Mouse (Mus musculus) layer of hippocampus, adult 9-10 months (tissue): ENCODE measurements around the gene Cwf19l1.
"Not testable (repeated sequence)": the region's sequence is repeated elsewhere in the genome, so short reads cannot be mapped to it uniquely, and the experiment has no call there.

Experiments
- DNase-seq: peaks from one replicate; pipeline ENCODE4 v3.0.0; 2022; ENCODE audit warnings: low spot score

Cwf19l1 gene

DNA sequence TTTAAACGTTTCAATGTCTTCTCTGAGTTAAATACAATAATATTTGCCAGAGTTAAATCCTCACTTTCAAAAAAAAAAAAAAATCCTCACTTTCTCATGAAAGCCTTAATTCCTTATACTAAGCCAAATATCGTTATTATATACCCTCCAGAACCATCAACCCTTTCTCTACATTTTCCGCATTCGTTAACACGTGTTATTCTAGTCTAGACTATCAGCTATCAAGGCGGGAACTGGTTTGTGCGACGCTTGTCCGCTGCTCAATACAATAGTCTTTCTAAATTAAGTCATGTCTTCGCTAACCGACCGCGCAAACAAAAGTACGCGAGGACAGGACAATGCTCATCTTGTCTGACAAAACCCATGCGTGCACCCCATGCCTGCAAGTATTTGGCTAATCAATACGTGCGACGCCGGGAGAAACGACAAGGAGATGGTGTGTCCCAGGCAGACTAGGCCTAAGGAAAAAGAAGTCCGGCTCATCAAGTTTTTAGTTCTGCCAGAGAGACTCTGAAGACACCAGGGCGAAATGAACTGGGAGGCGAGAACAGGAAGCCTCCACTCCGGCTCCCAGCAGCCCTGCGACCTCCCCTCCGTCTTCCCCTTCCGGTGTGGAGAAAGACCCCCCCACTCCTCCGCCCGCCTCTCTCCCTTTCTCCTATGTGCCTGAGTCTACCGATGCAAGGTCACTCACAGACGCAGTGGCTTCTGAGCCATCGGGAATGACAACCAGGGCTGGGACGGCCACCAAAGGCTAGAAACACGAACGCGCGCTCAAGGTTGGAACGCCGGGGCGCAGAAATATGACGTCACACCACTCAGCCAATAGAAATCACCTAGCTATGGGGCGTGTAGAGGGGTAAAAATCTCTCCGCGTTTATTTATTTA is at the start of gene Cwf19l1:
TSS of gene Cwf19l1 (minus strand) at position 805 of the 888 bp plus-strand sequence.
- DNase-seq: peak; percentile 90

DNA sequence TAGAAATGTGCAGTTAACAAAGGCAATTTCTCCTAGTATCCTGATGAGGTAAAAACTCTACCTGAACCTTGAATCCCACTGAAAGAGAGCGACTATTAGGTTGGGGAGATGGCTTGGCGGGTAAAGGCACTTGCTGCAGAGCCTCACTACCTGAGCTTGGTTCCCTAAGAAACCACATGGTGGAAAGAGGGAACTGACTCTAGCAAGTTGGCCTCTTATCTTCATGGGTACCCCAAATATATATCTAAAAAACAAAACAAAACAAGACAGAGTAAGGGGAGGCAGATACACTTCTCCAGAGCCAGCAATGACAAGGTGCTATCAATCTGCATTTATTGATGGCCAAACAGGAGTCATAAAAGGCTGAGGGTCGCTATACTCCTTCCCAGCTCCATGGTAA is 48.3 kb upstream of the Cwf19l1 start:
- no peak for DNase-seq

DNA sequence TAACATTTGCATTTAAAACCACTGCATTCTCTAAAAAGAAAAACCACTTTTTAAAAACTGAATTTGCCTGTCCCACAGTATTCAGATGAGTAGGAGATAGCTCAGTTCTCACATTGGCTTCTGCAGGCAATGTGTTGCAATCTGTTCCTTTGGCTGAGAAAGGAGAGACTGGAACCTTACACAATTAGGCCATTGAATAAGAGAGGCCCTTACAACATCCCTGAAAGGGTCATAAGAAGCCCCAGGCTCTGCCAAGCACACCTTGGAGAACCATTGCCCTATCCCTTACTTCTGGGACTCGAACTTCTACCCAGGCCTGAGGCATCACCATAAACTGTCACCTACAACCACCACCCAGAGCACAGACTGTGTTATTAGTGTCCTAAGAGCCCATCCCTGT is 44.8 kb upstream of the Cwf19l1 start:
- DNase-seq: no peak

DNA sequence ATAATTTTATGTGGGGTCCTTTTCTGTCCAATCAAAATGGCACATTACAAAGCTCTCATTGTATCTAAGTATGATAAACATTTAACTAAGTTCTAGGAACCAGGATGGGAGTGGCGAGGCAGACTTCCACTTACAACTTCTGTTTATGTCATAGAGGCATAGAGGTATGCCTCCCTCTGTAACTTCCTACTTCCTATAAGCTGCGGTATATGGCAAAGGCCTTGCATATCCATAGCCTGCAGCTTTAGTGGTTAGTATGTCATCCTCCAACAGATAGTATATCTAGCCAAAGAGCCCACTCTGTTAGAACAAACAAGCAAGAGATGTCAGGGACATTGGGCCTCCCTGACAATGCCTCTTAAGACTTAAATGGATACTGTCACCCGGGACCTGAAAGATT is 41.1 kb upstream of the Cwf19l1 start:
- DNase-seq: no peak

DNA sequence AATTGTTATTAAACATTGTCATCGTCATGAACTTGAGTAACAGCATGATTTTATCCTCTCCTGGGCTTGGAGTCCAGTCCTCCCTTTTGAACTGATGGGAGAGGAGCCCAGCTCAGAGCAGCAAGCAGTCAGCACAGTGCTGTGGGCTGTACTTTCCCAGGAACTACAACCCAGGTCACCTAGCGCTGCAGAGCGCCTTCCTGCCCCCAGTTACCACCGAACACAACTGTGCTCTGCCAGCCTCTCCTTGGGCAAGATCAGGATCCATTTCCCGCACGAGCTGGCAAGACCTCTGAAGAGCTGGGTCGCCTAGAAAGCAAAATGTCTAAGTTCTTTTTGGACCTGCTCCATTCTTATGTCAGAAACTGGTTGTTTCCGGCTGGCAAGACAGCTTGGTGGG is 39.2 kb upstream of the Cwf19l1 start:
- DNase-seq: no peak

DNA sequence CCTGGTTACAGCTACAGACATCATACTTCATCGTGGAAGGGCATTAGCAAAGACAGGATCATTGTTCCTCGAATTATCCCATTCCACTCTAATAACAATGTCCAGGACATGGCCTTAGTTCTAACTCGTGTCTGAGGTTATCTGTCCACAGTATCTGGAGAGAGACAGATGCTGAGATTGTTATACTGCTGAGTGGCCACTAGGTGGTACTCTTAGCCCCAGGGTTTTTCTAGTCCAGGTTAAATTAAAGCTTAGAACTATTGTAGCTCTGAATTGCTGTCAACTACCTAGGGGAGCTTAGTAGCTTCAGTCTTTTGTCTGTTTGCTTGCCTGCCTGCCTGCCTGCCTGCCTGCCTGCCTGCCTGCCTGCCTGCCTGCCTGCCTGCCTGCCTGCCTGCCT is 25.8 kb upstream of the Cwf19l1 start:
- no peak for DNase-seq

DNA sequence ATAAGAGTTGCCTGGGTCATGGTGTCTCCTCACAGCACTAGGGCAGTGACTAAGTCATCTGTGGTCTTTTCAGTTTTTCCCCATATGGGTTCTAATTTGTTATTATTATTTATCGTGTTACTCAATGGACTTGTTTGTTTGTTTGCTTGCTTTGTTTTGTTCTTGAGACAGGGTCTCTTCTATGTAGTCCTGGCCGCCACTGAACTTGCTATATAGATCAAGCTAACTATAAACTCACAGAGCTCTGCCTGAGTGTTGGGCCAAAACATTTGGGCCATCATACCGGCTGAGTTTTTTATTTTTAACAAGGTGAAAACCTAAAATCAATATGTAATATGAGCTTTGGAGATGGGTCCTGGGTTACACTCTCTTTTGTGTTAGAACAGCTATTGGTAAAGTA is 23.7 kb upstream of the Cwf19l1 start:
- DNase-seq: no peak

DNA sequence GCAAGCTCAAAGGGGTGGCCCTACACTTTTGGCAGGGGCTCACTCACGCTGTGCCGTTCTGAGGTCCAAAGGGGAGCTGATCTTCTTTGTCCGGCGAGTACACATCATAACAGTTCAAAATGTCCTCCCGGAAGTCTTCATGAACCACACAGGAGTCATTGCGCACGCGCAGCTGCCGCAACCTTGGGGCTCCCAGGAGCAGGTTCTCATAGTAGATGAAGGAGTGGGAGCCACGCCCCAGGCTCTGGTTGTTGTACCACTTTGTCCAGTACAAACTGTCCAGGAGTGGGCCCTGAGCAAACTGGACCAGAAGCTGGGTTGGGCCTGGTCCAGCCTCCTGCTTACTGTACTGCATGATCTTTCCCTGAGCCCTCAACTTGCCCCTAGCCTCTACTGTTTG is 21.3 kb upstream of the Cwf19l1 start:
- no peak for DNase-seq

DNA sequence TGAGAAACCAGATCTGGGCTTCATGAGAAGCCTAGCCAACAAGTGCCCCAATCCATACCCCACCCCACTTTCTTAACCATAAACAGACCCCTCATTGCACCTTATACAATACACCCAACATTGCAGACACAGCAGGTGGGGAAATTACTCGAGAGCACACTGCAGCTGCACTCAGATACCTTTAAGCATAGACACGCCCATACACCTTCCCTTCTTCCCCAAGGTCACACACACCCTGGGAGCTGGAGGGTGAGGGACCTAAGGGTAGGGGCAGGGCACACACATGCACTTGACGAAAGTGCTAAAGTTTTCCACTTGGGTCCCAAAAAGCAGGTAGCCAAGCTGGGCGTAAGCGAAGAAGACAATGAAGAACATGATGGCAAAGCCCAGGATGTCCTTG is 18.1 kb upstream of the Cwf19l1 start:
- DNase-seq: no peak

DNA sequence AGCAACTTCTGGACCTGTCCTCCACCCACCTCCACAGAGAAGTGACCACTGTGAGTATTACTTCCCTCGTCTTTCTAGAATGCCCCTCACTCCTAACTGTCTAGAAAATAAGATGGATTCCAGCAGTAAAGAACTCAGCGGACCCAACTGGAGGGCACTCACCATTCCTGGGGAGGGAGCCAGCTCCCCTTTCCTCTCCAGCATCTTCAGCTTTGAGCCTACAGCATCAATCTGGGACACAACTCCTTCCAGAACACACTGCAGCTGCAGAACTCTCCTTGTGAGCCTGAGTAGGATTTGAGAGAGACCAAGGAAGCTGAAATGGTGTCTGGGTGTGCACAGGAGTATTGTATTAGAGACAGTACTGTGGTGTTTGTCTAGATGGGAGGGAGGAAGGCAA is 13.3 kb upstream of the Cwf19l1 start:
- no peak for DNase-seq

DNA sequence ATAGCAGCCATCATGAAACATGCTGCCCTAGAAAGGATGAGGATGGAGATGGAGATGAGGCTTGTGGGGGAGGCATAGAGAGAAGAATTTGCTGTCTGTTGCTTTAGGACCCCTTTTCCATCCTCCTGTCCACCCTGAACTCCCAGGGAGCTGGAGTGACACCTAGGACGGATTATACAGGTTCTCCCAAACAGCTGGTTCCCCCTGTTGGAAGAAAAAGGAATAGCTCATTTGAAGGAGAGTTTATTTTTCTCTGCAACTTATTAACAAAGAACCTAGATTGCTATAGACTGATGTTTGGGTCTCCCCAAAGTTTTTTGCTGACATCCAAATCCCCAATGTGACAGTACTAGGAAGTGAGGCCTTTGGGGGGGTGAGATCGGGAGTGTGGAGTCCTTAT is 12.7 kb upstream of the Cwf19l1 start:
- no peak for DNase-seq

DNA sequence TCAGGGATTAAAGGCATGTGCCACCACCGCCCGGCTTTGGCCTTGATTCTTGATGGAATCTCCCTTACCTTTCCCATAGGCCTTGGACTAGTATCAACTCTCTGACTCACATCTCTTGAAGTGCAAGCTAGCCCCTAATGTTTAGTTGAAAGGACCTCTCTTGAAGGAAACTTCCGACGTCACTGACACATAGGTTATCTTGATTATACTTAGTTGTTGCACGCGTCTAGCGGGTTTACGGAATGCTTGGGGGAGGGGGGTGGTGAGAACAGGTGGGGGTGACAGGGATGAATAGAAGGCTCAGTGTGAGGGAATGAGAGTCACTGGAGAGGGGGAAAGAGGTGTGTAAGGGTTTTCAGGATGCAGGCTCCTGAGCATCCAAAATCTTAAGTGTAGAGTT is 11.3 kb upstream of the Cwf19l1 start:
- no peak for DNase-seq

DNA sequence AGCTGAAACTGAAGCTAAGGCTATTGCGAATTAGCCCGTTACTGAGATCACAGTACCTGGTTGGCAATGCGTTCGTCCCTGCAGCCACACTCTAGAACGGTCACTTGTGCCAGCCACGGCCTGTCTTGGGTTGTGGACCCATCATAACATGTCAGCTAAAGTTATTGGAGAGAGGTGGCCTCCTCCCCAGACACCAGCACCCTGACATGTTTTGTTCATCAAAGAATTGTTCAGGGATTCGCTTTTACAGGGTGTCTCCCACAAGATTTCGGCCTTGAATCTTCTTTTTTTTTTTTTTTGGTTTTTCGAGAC is 10.8 kb upstream of the Cwf19l1 start:
- no peak for DNase-seq

DNA sequence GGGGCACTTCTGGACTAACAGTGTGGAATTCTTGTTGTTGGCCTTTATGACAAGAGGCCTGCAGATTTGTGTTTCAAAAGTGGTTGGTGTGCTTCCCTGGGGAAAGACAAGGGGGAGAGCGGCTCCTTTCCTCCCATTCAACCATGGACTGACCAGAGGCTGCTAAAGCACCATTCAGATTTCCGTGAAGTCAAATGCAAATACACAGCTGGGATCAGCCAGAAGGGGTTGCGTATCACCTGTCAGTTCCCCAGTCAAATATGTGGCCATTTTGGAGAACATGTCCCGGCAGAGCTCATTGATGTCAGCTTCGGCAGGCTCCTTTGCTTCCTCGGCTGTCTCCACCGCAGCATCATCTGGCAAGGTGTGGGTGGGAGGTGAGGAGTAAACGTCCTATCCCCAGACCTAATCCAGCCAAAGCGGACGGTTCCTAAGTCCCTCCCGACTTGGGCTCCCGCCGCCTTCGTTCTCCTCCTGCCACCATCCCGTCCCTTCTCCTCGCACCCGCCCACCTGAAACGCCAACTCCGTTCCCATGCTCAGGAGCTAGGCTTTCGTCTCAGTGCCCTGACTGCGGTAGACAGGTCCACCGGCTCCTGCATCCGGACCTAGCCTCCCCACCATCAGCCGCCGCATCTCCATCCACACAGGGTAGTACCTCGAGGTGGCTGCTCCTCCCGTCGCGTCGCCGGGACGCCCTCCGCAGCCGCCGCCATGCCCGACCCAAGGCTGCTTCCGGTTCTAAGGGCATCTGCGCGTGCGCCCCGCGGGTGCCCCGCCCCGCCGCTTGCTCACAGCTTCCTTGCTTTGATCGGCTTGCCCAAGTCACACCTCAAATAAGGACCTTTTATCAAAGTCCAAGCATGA is 10.3 kb upstream of the Cwf19l1 start, which contains the start of gene Bloc1s2:
TSS of gene Bloc1s2 (minus strand) at position 745 of the 866 bp plus-strand sequence.
- DNase-seq: peak; percentile 63

DNA sequence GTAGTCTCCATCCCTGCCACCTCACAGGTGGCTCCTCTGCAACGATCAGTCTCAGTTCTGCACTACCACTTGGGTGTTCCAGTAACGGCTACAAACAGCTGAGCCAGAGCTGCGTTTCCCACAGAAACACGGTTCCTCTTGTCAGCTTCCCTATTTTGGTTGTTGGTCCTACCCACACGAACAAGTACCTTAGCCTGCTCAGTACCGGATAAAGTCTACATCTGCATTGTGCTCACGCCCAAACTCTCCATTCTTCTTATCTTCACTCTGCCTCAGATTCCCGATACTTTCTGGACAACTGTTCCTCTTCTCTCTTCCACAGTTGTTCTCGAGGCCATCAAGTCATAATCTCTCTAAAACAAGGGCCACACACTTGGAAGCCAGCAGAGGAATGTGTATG is 8.7 kb upstream of the Cwf19l1 start:
- DNase-seq: no peak

DNA sequence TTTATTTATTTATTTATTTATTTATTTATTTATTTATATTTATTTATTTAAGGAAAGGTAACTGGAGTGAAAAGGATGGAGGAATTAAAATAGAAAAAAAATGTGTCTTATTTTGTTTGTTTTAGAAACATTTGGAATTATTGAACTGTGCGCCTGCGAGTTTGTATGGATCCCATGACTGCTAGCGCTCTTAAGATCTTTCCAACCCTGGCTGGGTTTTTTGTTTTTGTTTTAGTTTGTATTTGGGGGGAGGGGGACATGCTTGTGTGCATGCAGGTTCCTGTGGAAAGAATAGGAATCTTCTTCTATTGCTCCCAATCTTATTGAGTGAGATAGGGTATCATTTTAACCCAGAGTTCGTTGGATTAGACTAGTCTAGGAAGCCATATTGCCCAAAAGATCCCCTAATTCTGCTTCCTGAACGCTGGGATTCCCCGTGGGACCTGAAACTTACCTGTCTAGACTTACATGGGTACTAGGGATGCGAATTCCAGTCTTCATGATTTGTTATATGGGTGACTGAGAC is 347 bp upstream of the Cwf19l1 start:
- DNase-seq: no peak

DNA sequence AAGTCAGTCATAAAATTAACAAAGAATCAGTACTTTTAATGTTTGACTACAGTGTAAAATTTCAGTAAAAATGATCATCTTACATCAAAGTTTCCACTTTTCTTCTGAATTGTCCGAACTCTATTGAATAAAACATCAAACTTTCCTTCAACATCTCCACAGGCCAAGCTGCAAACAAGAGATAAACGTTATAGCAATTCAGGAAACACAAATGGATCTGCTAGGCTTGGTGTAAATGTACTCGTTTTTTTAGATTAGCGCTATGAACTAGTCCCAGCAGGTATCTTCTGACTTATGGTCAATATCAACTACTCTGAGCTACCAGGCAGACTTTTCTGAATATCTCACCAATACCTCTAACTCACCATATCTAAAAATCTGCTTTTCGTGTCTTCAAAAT is 2.8 kb downstream of the Cwf19l1 start:
- DNase-seq: no peak

DNA sequence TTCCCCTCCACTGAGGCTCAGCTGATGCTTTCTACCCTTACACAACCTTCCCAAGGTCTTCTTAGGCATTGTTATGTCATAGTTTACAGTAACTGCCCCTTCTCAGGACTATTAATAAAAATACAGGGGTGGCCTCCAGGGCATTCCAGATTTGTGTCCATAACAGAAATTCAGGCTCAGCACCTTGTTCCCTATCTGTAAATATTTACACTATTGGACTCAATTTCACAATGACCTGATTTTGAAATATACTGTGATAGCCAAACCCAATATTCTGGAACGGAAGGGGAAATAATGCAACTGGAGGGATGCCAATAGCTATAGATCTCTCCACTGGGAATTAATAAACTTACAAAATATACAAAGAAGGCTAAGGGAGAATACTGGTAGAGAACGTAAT is 7.1 kb downstream of the Cwf19l1 start:
- DNase-seq: no peak

DNA sequence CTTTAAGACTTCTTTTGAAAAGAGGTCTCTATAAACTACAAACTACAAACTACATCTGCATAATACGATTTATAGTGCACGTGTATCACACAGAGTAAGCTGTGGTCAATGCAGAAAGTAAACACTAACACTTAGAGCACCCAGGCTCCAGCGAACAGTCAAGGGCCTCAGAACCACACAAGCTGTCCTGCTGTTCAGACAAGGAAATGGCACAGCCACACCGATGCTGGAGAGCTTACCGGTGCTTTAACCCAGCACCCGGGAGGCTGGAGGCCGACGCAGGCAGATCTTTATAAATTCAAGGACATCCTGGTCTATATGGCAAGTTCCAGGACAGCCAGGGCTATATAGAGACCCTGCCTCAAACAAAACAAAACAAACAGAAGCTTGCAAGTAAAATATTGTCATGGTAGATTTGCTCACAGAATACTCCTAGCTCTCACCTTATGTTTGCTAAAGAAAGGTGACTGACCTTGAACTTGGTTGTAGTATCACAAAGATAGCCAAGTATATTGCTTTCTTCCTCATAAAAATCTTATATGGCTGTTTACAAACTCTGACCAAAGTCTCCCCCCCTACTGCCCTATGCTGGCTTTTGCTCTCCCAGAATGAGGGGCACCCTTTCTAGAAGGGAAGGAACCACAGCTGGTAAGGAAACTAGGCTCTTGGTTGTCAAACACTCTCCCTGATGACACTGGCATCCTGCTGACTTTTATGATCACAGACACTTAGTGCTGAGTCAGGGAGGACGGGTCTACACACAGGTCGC is 7.8 kb downstream of the Cwf19l1 start:
- DNase-seq: no peak

DNA sequence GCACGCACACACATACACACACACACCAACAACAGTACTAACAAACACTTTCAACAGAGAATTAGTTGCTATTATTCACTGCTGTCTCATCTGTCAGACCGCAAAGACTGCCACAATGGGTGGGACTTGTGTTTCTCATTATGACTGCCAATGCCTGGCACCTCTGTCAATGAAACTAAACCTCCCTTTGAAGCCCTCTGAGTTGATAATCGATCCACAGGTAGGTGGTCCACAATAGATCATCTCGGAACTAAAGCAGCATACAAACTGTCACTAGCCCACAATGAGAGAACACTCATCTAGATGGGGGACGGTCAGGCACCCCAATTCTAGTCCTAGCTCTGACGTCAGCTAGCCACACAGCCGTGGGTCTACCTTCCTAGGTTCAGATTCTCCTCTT is 14.5 kb downstream of the Cwf19l1 start:
- DNase-seq: no peak

DNA sequence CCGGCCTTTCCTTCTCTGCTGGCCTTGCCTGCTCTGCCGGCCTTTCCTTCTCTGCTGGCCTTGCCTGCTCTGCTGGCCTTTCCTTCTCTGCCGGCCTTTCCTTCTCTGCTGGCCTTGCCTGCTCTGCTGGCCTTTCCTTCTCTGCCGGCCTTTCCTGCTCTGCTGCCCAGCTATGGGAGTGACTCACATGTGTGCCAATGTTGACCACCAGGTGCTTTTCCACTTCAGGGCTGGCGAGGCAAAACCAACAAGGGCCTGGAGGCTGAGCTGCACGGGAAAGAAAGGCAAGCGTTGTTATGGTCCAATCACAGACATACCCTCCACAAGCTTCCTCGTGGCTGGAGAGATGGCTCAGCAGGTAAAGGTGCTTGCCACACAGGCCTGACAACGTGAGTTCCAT is 15.0 kb downstream of the Cwf19l1 start:
- not testable (repeated sequence) for DNase-seq

DNA sequence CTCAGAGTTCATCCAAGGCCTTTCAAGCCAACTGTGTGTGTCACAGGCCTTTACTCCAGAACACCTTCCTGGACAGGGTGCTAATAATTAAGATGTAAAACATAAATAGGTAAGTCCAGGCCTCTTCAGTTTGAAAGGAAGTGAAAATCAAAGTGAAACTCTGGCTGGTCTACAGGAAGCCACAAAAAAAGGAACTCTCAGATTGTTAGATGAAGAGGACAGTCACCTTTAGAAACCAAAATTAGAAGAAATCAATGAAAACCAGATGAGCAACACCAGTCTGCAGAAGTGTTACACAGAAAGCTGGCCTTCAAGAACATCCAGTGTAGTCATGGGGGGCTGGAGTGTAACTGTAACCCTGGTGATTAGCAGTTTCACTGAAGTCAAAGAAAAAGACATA is 17.9 kb downstream of the Cwf19l1 start:
- DNase-seq: no peak
